Mouse (Mus musculus) liver, embryonic 18 days (tissue): ENCODE results near the gene Osm. TPM values are rescaled to one million over a fixed set of nuclear protein-coding genes. Genes with fewer than 3 reads are reported as not detected.

ENCODE experiments used
- polyA plus RNA-seq: library from polyadenylated mRNA; depleted of rRNA; stranded (reverse); fragments of >200 nt; gene quantifications from 2 replicates; pipeline ENCODE4 v1.2.3, GENCODE M21; 2012; rRNA removed

Gene Osm
- 1.3 and 1.5 TPM in 2 replicates for polyA plus RNA-seq

GRCm38 (mm10) chr11:4235665-4236545, at the start of gene Osm:
Gene Osm (plus strand): TSS chr11:4236420.

GRCm38 (mm10) chr11:4186486-4187317, 49.5 kb upstream of the Osm start, which contains the start of gene Tbc1d10a:
Gene Tbc1d10a (plus strand): TSS chr11:4186789.

GRCm38 (mm10) chr11:4217914-4218629, 18.1 kb upstream of the Osm start, which contains the start of gene Castor1:
Gene Castor1 (plus strand): TSS chr11:4218225.

GRCm38 (mm10) chr11:4256846-4257607, 20.8 kb downstream of the Osm start, which contains the start of gene Lif:
Gene Lif (plus strand): TSS chr11:4257557.

Other genes starting within 250 kb of the Osm start
- 9.2 and 11.1 TPM in 2 replicates for gene Sec14l4, start 205.0 kb upstream of the Osm start, polyA plus RNA-seq
- gene Sec14l3, start 171.6 kb upstream of the Osm start, polyA plus RNA-seq: not detected in 2 replicates
- 13.4 and 13.6 TPM in 2 replicates for gene Mtfp1, start 141.0 kb upstream of the Osm start, polyA plus RNA-seq
- gene Sec14l2, start 113.0 kb upstream of the Osm start, polyA plus RNA-seq: 42.8 and 52.5 TPM in 2 replicates
- gene Rnf215, start 101.2 kb upstream of the Osm start, polyA plus RNA-seq: 6.7 and 6.8 TPM in 2 replicates
- gene Ccdc157, start 76.1 kb upstream of the Osm start, polyA plus RNA-seq: 1.2 and 1.3 TPM in 2 replicates
- gene Sf3a1, start 76.1 kb upstream of the Osm start, polyA plus RNA-seq: 9.9 and 11.3 TPM in 2 replicates
- 9.5 and 10.3 TPM in 2 replicates for gene Tbc1d10a, start 49.6 kb upstream of the Osm start, polyA plus RNA-seq
- gene Castor1, start 18.2 kb upstream of the Osm start, polyA plus RNA-seq: 1.0 and 1.2 TPM in 2 replicates
- 0.09 and 0.11 TPM in 2 replicates for gene Lif, start 21.1 kb downstream of the Osm start, polyA plus RNA-seq
- gene Hormad2, start 204.7 kb downstream of the Osm start, polyA plus RNA-seq: 0.21 and 0.31 TPM in 2 replicates